Mouse (Mus musculus) forebrain, embryonic 13.5 days (tissue): ENCODE measurements at regions not wholly inside any gene's neighbourhood (a gene's known extent, or its start where the extent isn't known, plus 50 kb on each side); places are given as distances from the start of the nearest gene placed in this dataset.

Experiments
- ATAC-seq: fragments of 200-750 bp; cut with Nextera tagmentation; 2 replicates; pipeline ENCODE4 v1.8.0; 2017
- H3K27ac ChIP-seq: fragments of 300-500 bp; sonication (generic); 2 replicates; pipeline ENCODE4 v1.5.1; 2015; ENCODE audit warnings: inconsistent platforms, mild to moderate bottlenecking, moderate library complexity
- H3K27me3 ChIP-seq: fragments of 300-500 bp; sonication (generic); 2 replicates; pipeline ENCODE4 v1.6.1; 2015; ENCODE audit warnings: mild to moderate bottlenecking, inconsistent platforms
- H3K36me3 ChIP-seq: fragments of 300-500 bp; sonication (generic); 2 replicates; pipeline ENCODE4 v1.6.1; 2015; ENCODE audit warnings: mild to moderate bottlenecking, inconsistent platforms; ENCODE audit not compliant: poor library complexity, severe bottlenecking
- H3K4me1 ChIP-seq: fragments of 300-500 bp; sonication (generic); 2 replicates; pipeline ENCODE4 v1.6.1; 2015; ENCODE audit warnings: inconsistent platforms
- H3K4me2 ChIP-seq: fragments of 300-500 bp; sonication (generic); 2 replicates; pipeline ENCODE4 v1.6.1; 2015; ENCODE audit warnings: inconsistent platforms, mild to moderate bottlenecking, moderate library complexity
- H3K4me3 ChIP-seq: fragments of 300-500 bp; sonication (generic); 2 replicates; pipeline ENCODE4 v1.5.1; 2015; ENCODE audit warnings: mild to moderate bottlenecking, inconsistent platforms
- H3K9ac ChIP-seq: fragments of 300-500 bp; sonication (generic); 2 replicates; pipeline ENCODE4 v1.6.1; 2015; ENCODE audit warnings: mild to moderate bottlenecking, inconsistent platforms
- H3K9me3 ChIP-seq: fragments of 300-500 bp; sonication (generic); replicated peaks from 2 replicates; pipeline ENCODE4 v1.6.1; 2016; ENCODE audit warnings: inconsistent platforms
- WGBS: fragments of 180-500 bp; shearing (Covaris S2); methylation state at CpG from one replicate; pipeline ENCODE4 v1.1.7; 2015; 5-methylcytosine and 5-hydroxymethylcytosine counted together

- Histone ChIP-seq H3K9ac (no peak overlapping the region), H3K36me3 (no peaks in the 10 kb centered on the region), H3K9me3 (no peaks in the 10 kb centered on the region), H3K4me1 (no peaks in the 10 kb centered on the region), H3K4me2 (no peak overlapping the region), H3K27me3 (no peaks in the 10 kb centered on the region), H3K4me3 (no peak overlapping the region), H3K27ac (no peak overlapping the region)
- WGBS = 86% methylated on average over 10 of the region's 10 CpGs
- no peak for ATAC-seq
Measured at GRCm38 (mm10) chr2:61490436-61491109, 87.8 kb upstream of the Tank start.

DNA sequence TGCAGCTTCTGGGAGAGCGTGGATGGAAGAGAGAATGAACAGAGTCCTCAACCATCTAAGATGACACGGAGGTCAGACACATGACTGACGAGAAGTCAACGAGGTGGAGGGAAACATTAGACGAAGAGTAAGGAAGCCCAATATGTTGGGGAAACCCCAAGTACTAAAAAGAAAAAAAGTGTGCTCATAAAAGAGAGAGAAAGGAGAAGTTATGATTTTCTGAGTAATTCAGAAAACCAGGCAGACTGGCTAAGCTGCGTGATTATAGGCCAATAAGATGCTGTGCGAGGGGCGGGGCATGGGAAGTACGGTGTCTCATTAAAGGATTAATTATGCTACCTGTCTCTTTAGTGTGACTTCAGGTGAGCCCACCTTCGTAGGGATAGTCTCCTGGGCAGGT is 88.6 kb upstream of the Tank start:
- Histone ChIP-seq H3K4me3 (no peak overlapping the region), H3K4me2 (no peak overlapping the region), H3K27me3 (no peaks in the 10 kb centered on the region), H3K4me1 (no peaks in the 10 kb centered on the region), H3K27ac (no peak overlapping the region), H3K9me3 (no peaks in the 10 kb centered on the region), H3K9ac (no peak overlapping the region), H3K36me3 (no peaks in the 10 kb centered on the region)
- WGBS = 94% methylated on average over 10 of the region's 10 CpGs
- ATAC-seq = no peak

DNA sequence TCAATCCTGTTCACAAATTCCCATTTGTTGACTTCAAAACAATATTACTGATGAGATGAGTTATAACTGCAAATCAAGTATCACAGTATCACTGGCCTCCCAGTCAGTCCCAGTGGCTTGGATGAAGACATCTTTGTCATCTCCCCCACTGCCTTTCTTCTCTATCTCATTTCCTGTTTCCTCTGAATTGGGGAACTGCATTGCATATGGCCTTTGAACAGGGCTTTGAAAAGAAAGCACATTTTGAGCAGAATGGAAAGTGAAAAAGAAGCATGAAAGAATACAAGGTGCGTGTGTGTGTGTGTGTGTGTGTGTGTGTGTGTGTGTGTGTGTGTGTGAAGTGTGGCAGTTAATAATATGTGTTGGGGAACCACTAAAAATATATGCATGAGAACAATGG is 94.6 kb upstream of the Tank start:
- ATAC-seq = no peak
- Histone ChIP-seq H3K4me1 (no peaks in the 10 kb centered on the region), H3K9me3 (no peaks in the 10 kb centered on the region), H3K36me3 (no peaks in the 10 kb centered on the region), H3K4me2 (no peak overlapping the region), H3K27ac (no peak overlapping the region), H3K27me3 (no peaks in the 10 kb centered on the region), H3K4me3 (no peak overlapping the region), H3K9ac (no peak overlapping the region)
- 56% methylated on average over 1 of the region's 1 CpGs for WGBS

- Histone ChIP-seq H3K4me1 (no peaks in the 10 kb centered on the region), H3K27ac (no peak overlapping the region), H3K9ac (no peak overlapping the region), H3K4me3 (no peak overlapping the region), H3K27me3 (no peaks in the 10 kb centered on the region), H3K9me3 (no peaks in the 10 kb centered on the region), H3K4me2 (no peak overlapping the region), H3K36me3 (no peaks in the 10 kb centered on the region)
- WGBS = 85% methylated on average over 4 of the region's 4 CpGs
- ATAC-seq = peak; percentile 16; the same call in 1 of the 2 replicates
Measured at GRCm38 (mm10) chr2:61476648-61477047, 101.7 kb upstream of the Tank start.

GRCm38 (mm10) chr2:61474626-61475025 is 103.8 kb upstream of the Tank start:
- Histone ChIP-seq H3K9ac (no peak overlapping the region), H3K27me3 (no peaks in the 10 kb centered on the region), H3K27ac (no peak overlapping the region), H3K4me3 (no peak overlapping the region), H3K4me1 (no peaks in the 10 kb centered on the region), H3K36me3 (no peaks in the 10 kb centered on the region), H3K9me3 (no peaks in the 10 kb centered on the region), H3K4me2 (no peak overlapping the region)
- WGBS = 79% methylated on average over 10 of the region's 10 CpGs
- no peak for ATAC-seq

GRCm38 (mm10) chr2:61470521-61470920 is 107.9 kb upstream of the Tank start:
- Histone ChIP-seq H3K4me3 (no peak overlapping the region), H3K9ac (no peak overlapping the region), H3K4me2 (no peak overlapping the region), H3K4me1 (no peaks in the 10 kb centered on the region), H3K9me3 (no peaks in the 10 kb centered on the region), H3K27me3 (no peaks in the 10 kb centered on the region), H3K36me3 (no peaks in the 10 kb centered on the region), H3K27ac (no peak overlapping the region)
- 89% methylated on average over 5 of the region's 5 CpGs for WGBS
- no peak for ATAC-seq

DNA sequence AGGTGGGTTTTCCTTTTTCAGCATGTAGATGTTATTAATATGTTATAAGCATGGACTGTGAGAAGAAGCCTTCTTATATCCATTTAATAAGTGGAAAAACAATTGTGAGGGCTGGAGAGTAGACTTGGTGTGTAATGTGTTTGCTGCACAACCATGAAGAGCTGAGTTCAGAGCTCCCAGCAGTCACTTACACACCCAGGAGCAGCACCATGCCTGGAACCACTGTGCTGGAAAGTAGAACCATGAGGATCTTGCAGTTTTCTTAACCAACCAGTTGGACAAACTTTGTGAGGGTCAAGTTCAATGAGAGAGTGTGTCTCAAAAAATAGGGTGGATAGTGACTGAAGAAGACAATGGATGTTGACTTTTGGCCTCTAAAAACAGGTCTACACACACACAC is 108.3 kb upstream of the Tank start:
- Histone ChIP-seq H3K9ac (no peak overlapping the region), H3K4me2 (no peak overlapping the region), H3K4me1 (no peaks in the 10 kb centered on the region), H3K27ac (no peak overlapping the region), H3K4me3 (no peak overlapping the region), H3K27me3 (no peaks in the 10 kb centered on the region), H3K9me3 (no peaks in the 10 kb centered on the region), H3K36me3 (no peaks in the 10 kb centered on the region)
- no peak for ATAC-seq

DNA sequence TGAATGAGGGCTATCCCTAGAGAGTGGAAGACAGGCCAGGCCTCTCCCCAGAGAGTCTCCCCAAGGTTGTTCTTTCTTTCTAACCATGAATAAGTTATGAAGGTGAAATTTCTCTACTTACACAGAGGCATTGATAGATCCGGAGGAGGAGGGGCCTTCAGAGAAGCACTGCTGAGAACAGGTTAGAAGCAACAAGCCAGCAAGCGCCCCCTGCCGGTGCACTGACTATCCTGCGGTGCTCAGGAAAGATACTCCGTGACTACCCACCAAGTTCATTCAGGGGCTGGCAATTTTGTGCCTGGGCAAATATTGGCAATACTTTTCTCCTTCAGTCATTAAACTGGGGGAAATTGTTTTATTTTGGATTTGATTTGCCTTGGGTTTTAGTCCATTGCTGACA is 122.5 kb upstream of the Tank start:
- Histone ChIP-seq H3K27ac (no peak overlapping the region), H3K9ac (no peak overlapping the region), H3K4me3 (no peak overlapping the region), H3K4me2 (no peak overlapping the region), H3K9me3 (no peaks in the 10 kb centered on the region), H3K36me3 (no peaks in the 10 kb centered on the region), H3K27me3 (peaks cover 21% of the 10 kb centered on the region), H3K4me1 (0 out of 2 replicates have a peak, but pooled peaks cover 3% of the 10 kb centered on the region)
- 23% methylated on average over 5 of the region's 5 CpGs for WGBS
- no peak for ATAC-seq

DNA sequence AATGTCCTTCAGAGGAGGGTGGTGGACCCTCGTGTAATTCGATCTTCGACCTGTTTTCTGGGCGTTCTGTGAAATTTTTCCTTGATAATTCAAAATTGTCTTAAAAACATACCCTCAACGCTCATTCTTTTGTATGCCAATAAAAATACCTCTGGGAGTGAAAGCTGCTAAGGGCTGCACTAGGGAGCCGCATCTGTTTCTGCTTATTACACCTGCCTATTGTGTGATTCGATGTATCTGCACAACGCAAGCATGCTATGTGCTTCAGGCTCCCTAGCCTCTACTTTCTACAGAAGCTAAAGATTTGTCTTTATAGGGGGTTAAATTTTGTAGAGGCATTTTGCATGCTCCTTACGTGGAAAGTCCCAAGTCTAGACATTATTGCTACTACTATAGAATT is 123.7 kb upstream of the Tank start:
- Histone ChIP-seq H3K27ac (no peak overlapping the region), H3K9ac (no peak overlapping the region)
- WGBS = 31% methylated on average over 9 of the region's 9 CpGs

GRCm38 (mm10) chr2:61454311-61454728 is 124.1 kb upstream of the Tank start:
- Histone ChIP-seq H3K27me3 (peaks cover 21% of the 10 kb centered on the region), H3K4me2 (peak overlapping the region; percentile 56), H3K36me3 (no peaks in the 10 kb centered on the region), H3K4me3 (peak overlapping the region; percentile 31), H3K9ac (peak overlapping the region; percentile 43; the same call in 1 of the 2 replicates), H3K4me1 (0 out of 2 replicates have a peak, but pooled peaks cover 3% of the 10 kb centered on the region), H3K27ac (no peak overlapping the region), H3K9me3 (no peaks in the 10 kb centered on the region)
- peak; percentile 84 for ATAC-seq
- WGBS = 6% methylated on average over 12 of the region's 12 CpGs

More for the DNA sequence above, 123.7 kb upstream of the Tank start:
- ATAC-seq = peak; percentile 53
- Histone ChIP-seq H3K4me2 (peak overlapping the region; percentile 56; the same call in 1 of the 2 replicates), H3K4me1 (0 out of 2 replicates have a peak, but pooled peaks cover 3% of the 10 kb centered on the region), H3K4me3 (no peak overlapping the region), H3K36me3 (no peaks in the 10 kb centered on the region), H3K27me3 (peaks cover 21% of the 10 kb centered on the region), H3K9me3 (no peaks in the 10 kb centered on the region)

DNA sequence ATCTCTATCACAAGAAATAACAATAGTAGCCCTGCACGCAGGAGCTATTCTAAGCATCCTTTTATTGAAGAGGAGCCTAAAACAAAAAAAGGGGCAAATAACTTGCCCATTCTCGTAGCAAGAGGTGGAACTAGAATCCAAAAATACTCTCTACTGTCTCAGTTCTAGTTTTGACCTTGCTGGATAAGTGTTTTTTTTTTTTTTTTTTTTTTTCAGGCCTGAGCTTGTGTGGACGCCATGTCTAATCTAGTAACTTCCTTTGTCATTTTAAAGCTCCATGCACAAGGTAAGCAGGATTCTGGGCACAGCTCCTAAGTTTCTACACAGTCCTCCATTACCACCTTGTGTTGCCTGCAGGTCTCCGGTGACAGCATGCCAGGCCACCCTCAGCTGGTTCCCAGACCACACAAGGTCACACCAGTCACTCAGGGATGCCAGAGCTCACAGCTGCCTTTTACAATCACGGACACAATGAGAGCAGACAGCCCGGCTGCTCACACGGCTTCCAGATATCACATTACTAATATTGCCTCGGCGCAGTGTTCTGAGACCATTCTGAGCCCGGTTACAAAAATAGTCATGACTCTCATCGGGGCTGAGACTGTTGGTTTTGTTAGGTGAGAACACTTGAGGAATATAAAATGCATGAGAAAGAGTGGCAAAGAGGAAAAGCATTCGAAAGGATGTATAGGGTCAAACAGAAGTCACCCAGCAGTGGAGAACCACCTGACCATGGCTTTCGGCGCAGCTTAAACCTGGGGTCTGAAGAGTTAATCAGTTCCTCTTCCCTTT is 124.7 kb upstream of the Tank start:
- peak overlapping the region; percentile 31 for H3K4me3 ChIP-seq

DNA sequence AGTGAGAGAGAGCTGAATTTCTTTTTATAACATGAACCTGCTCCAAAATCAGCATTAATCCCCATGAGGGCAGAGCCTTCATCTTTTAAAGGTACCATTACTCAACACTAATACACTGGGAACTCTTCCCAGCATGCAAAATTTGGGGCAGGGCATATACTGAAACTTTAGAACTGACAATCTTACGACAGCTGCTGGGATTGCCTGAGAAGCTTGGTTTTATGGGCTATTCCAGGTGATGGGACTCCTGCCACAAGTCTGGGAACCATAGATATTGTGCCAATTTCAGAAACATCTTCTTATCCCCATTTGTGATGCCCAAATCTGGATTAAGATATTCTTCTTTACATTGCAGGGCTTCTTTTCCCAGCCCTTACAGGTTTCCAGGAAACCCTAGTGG is 125.8 kb upstream of the Tank start:
- ATAC-seq = no peak
- no peak overlapping the region for H3K4me3 ChIP-seq
- H3K9ac ChIP-seq = no peak overlapping the region
- 0 out of 2 replicates have a peak, but pooled peaks cover 3% of the 10 kb centered on the region for H3K4me1 ChIP-seq
- 75% methylated on average over 1 of the region's 1 CpGs for WGBS
- no peak overlapping the region for H3K27ac ChIP-seq
- peaks cover 21% of the 10 kb centered on the region for H3K27me3 ChIP-seq
- no peak overlapping the region for H3K4me2 ChIP-seq
- no peaks in the 10 kb centered on the region for H3K36me3 ChIP-seq
- H3K9me3 ChIP-seq = no peaks in the 10 kb centered on the region

More for the DNA sequence above, 124.7 kb upstream of the Tank start:
- Histone ChIP-seq H3K27ac (no peak overlapping the region), H3K9me3 (no peaks in the 10 kb centered on the region), H3K36me3 (no peaks in the 10 kb centered on the region), H3K4me1 (0 out of 2 replicates have a peak, but pooled peaks cover 3% of the 10 kb centered on the region), H3K27me3 (peaks cover 21% of the 10 kb centered on the region), H3K9ac (peak overlapping the region; percentile 43; the same call in 1 of the 2 replicates), H3K4me2 (peak overlapping the region; percentile 56)
- 61% methylated on average over 14 of the region's 14 CpGs for WGBS
- peak; percentile 17; the same call in 1 of the 2 replicates for ATAC-seq
